ENCODE assay signal across 8 mouse cellular contexts in the genomic region with DNA sequence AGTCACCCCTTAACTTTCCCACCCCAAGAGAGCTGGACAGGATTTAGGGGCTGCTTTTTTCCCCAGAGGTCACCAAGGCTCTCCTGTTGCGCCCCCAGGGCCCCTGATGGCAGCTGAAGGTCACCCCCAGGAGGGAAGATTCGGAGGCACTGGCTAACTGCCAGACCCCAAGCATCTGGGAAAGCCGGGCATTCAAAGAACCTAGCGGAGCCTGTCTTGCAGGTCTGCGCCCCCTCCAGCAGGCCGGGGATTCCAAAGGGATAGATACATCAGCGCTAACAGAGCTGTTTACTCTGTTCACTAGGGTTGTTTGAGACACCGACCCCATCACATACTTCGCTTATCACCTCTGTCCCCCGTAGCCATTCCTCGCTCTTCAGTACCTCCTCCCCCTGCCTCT.
DNase-seq lines count a peak whose midpoint lies in the region; ATAC-seq lines count a peak whose summit lies in the region.

No protein-coding gene starts in this region.

- peak; percentile 23; the same call in 1 of the 2 replicates for ATAC-seq in heart, embryonic 16.5 days (replicated peaks; ENCODE audit: extremely low read depth, insufficient read depth, low FRiP score)
- 0 out of 2 replicates have a peak, but pooled peaks have one; percentile 43 for ATAC-seq in hindbrain, embryonic 13.5 days (ENCODE audit: low FRiP score)
- ATAC-seq in midbrain, embryonic 12.5 days (ENCODE audit: low FRiP score, low read depth), result no peak
- no peak for ATAC-seq in cerebellum, adult (ENCODE audit: insufficient number of reproducible peaks, low FRiP score, low TSS enrichment)

- intact Hi-C loops in heart, postnatal 14 days (cut with DNase I), result no loop called here
- intact Hi-C loops in left cerebral cortex, postnatal 36 days (cut with DNase I), result no loop called here

- peak overlapping the region; percentile 55 for H3K27ac ChIP-seq in heart, embryonic 16.5 days (ENCODE audit: low read length)
- H3K27ac ChIP-seq in hindbrain, embryonic 13.5 days, result no peak overlapping the region
- no peak overlapping the region for H3K27ac ChIP-seq in midbrain, embryonic 12.5 days (replicated peaks)

- peak overlapping the region; percentile 50 for H3K9ac ChIP-seq in heart, embryonic 16.5 days (ENCODE audit: low read length)
- H3K9ac ChIP-seq in hindbrain, embryonic 13.5 days, result no peak overlapping the region
- H3K9ac ChIP-seq in midbrain, embryonic 12.5 days (replicated peaks), result no peak overlapping the region

- peak overlapping the region; percentile 34 for H3K4me3 ChIP-seq in heart, embryonic 16.5 days (ENCODE audit: low read length)
- H3K4me3 ChIP-seq in hindbrain, embryonic 13.5 days, result no peak overlapping the region
- H3K4me3 ChIP-seq in midbrain, embryonic 12.5 days, result no peak overlapping the region

- peak overlapping the region; percentile 60 for H3K4me2 ChIP-seq in heart, embryonic 16.5 days (ENCODE audit: low read depth, low read length)
- H3K4me2 ChIP-seq in hindbrain, embryonic 13.5 days, result peak overlapping the region; percentile 30
- peak overlapping the region; percentile 42 for H3K4me2 ChIP-seq in midbrain, embryonic 12.5 days (replicated peaks)

- no peaks in the 10 kb centered on the region for H3K36me3 ChIP-seq in heart, embryonic 16.5 days (ENCODE audit: control insufficient read depth, insufficient read depth)
- no peaks in the 10 kb centered on the region for H3K36me3 ChIP-seq in hindbrain, embryonic 13.5 days
- no peaks in the 10 kb centered on the region for H3K36me3 ChIP-seq in midbrain, embryonic 12.5 days

- H3K9me3 ChIP-seq in heart, embryonic 16.5 days (replicated peaks; ENCODE audit: control insufficient read depth, low read length), result 0 out of 2 replicates have a peak, but pooled peaks cover 2% of the 10 kb centered on the region
- H3K9me3 ChIP-seq in hindbrain, embryonic 13.5 days, result no peaks in the 10 kb centered on the region
- no peaks in the 10 kb centered on the region for H3K9me3 ChIP-seq in midbrain, embryonic 12.5 days

- DNase-seq in heart, postnatal 14 days, result no peak
- peak; percentile 36 for DNase-seq in embryo, embryonic 11 days
- DNase-seq in layer of hippocampus, postnatal 10 days (ENCODE audit: low spot score in 2 of 2), result no peak
- no peak for DNase-seq in left cerebral cortex, postnatal 36 days (ENCODE audit: low spot score in 2 of 2)

- H3K27me3 ChIP-seq in heart, embryonic 16.5 days (ENCODE audit: control insufficient read depth, insufficient read depth, low read length), result no peaks in the 10 kb centered on the region
- H3K27me3 ChIP-seq in hindbrain, embryonic 13.5 days, result 0 out of 2 replicates have a peak, but pooled peaks cover 3% of the 10 kb centered on the region
- H3K27me3 ChIP-seq in midbrain, embryonic 12.5 days, result no peaks in the 10 kb centered on the region

- 23% methylated on average over 11 of the region's 11 CpGs for WGBS in heart, embryonic 16.5 days
- WGBS in hindbrain, embryonic 13.5 days, result 29% methylated on average over 10 of the region's 11 CpGs
- 23% methylated on average over 11 of the region's 11 CpGs for WGBS in midbrain, embryonic 12.5 days

- no peaks in the 10 kb centered on the region for H3K4me1 ChIP-seq in heart, embryonic 16.5 days (ENCODE audit: control insufficient read depth, insufficient read depth, low read length)
- peaks cover 3% of the 10 kb centered on the region; the same call in 1 of the 2 replicates for H3K4me1 ChIP-seq in hindbrain, embryonic 13.5 days (replicated peaks)
- no peaks in the 10 kb centered on the region for H3K4me1 ChIP-seq in midbrain, embryonic 12.5 days

Comparison
In these comparisons a context has a peak if more than half of its experiments do, and no peak if none do; other contexts are left out.
1. ATAC-seq: peak in heart, embryonic 16.5 days (single experiment) and hindbrain, embryonic 13.5 days (single experiment); none in midbrain, embryonic 12.5 days (single experiment) and cerebellum, adult (single experiment).
2. Peak in every context shown above with its lines, with median percentiles within 50 percentile points of each other: H3K4me2 ChIP-seq.